Mouse (Mus musculus) kidney, adult 2 months (tissue): ENCODE measurements at regions not wholly inside any gene's neighbourhood (a gene's known extent, or its start where the extent isn't known, plus 50 kb on each side); places are given as distances from the start of the nearest gene placed in this dataset.

Experiments
- CTCF ChIP-seq: fragments of 200-500 bp; conservative IDR thresholded peaks from 2 replicates; pipeline ENCODE4 v1.5.1; 2011; ENCODE audit warnings: low read depth, mild to moderate bottlenecking, control low read depth, low read length, moderate library complexity, mixed read lengths; ENCODE audit not compliant: insufficient read depth, insufficient read length
- POLR2A ChIP-seq: fragments of 200-500 bp; IDR thresholded peaks from one replicate; pipeline ENCODE4 v1.6.1; 2011; ENCODE audit warnings: low read depth, low read length, control low read depth

DNA sequence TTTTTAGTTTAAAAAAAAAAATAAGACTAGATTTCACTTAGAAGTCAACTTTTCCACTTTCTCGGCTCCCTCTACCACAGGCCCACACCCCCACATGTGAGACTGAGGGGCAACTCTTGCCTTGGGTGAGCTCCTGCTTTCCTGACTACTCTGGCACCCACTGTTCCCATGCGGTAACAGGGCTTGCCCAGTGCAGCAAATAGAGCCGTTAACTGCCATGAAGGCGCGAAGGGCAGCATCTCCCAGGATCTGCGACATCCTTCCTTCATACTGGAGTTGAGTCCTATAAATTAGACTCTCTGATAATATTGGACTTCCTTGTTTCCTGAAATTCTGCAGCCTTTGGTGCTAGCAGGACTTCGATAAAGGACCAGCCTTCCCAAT, 70.8 kb downstream of the Il12a start:
- TF ChIP-seq POLR2A: no peak
- no peak for TF ChIP-seq CTCF
